Mouse (Mus musculus) MEL (cell line): ENCODE measurements around the gene Bbs9. TPM values are rescaled to one million over a fixed set of nuclear protein-coding genes. Genes with fewer than 3 reads are reported as not detected.
A peak's percentile ranks its signal among the peaks of the same experiment; 100 is the strongest.

Experiments
- DNase-seq: peaks from one replicate; pipeline ENCODE4 v3.0.0; 2011; ENCODE audit warnings: low read depth, low spot score
- H3K27ac ChIP-seq: 2 replicates; pipeline ENCODE4 v1.5.1; 2012; ENCODE audit warnings: low read depth, mild to moderate bottlenecking, control low read depth, low read length, moderate library complexity; ENCODE audit not compliant: control insufficient read depth
- H3K27me3 ChIP-seq, 2 experiments: fragments of 150-350 bp in 1 of 2; sonication (generic) in 1 of 2; 2 replicates each; pipeline ENCODE4 v1.6.1; 2012; ENCODE audit warnings: low read length in 2 of 2, mild to moderate bottlenecking in 2 of 2, improper control_type of control experiment in 1 of 2, moderate library complexity in 1 of 2; ENCODE audit not compliant: insufficient read depth in 2 of 2, control insufficient read depth in 1 of 2
- H3K36me3 ChIP-seq, 2 experiments: 2 replicates each; pipeline ENCODE4 v1.6.1; 2012 to 2014; ENCODE audit warnings: low read length in 2 of 2, improper control_type of control experiment in 1 of 2, inconsistent platforms in 1 of 2, mild to moderate bottlenecking in 1 of 2; ENCODE audit not compliant: insufficient read depth in 2 of 2, control insufficient read depth in 1 of 2
- H3K4me1 ChIP-seq, 2 experiments: fragments of 150-350 bp in 1 of 2; sonication (generic) in 1 of 2; 2 replicates each; pipeline ENCODE4 v1.6.1; 2012; ENCODE audit warnings: low read length in 2 of 2, improper control_type of control experiment in 1 of 2, mild to moderate bottlenecking in 1 of 2; ENCODE audit not compliant: insufficient read depth in 2 of 2, control insufficient read depth in 1 of 2
- H3K4me3 ChIP-seq, 2 experiments: fragments of 150-350 bp in 1 of 2; sonication (generic) in 1 of 2; 2 replicates each; pipeline ENCODE4 v1.5.1; 2012; ENCODE audit warnings: low read depth in 2 of 2, low read length in 2 of 2, mild to moderate bottlenecking in 2 of 2, moderate library complexity in 2 of 2, control low read depth in 1 of 2, improper control_type of control experiment in 1 of 2; ENCODE audit not compliant: control insufficient read depth in 1 of 2, insufficient read depth in 1 of 2
- H3K79me2 ChIP-seq: 2 replicates; pipeline ENCODE4 v1.6.1; 2012; ENCODE audit warnings: mild to moderate bottlenecking, low read length, moderate library complexity; ENCODE audit not compliant: control insufficient read depth, poor library complexity, insufficient read depth
- H3K9ac ChIP-seq: 2 replicates; pipeline ENCODE4 v1.6.1; 2012; ENCODE audit warnings: low read depth, mild to moderate bottlenecking, control low read depth, low read length, moderate library complexity; ENCODE audit not compliant: control insufficient read depth, poor library complexity, severe bottlenecking
- H3K9me3 ChIP-seq: fragments of 150-350 bp; sonication (generic); replicated peaks from 2 replicates; pipeline ENCODE4 v1.6.1; 2012; ENCODE audit warnings: mild to moderate bottlenecking, low read length, improper control_type of control experiment, moderate library complexity; ENCODE audit not compliant: insufficient read depth
- CHD2 ChIP-seq: IDR thresholded peaks from 2 replicates; pipeline ENCODE4 v1.6.1; 2011; ENCODE audit warnings: low read length, improper control_type of control experiment
- CTCF ChIP-seq, 3 experiments: IDR thresholded peaks in 2 of 3; conservative IDR thresholded peaks in 1 of 3; 2 replicates each; pipeline ENCODE4 v1.5.1; 2011 to 2012; ENCODE audit warnings: low read length in 3 of 3, low read depth in 2 of 3, mild to moderate bottlenecking in 2 of 3, improper control_type of control experiment in 1 of 3, inconsistent platforms in 1 of 3, mixed read lengths in 1 of 3, moderate library complexity in 1 of 3; ENCODE audit not compliant: control insufficient read depth in 1 of 3, insufficient read depth in 1 of 3, poor library complexity in 1 of 3, severe bottlenecking in 1 of 3
- EP300 ChIP-seq, 2 experiments: IDR thresholded peaks; 2 replicates each; pipeline ENCODE4 v1.6.1; 2011; ENCODE audit warnings: improper control_type of control experiment in 2 of 2, low read length in 2 of 2, low read depth in 1 of 2, mild to moderate bottlenecking in 1 of 2
- ETS1 ChIP-seq: IDR thresholded peaks from 2 replicates; pipeline ENCODE4 v1.6.1; 2012; ENCODE audit warnings: low read depth, mild to moderate bottlenecking, inconsistent platforms, low read length, improper control_type of control experiment, moderate library complexity
- GABPA ChIP-seq: IDR thresholded peaks from 2 replicates; pipeline ENCODE4 v1.6.1; 2012; ENCODE audit warnings: low read depth, mild to moderate bottlenecking, inconsistent platforms, low read length, improper control_type of control experiment, moderate library complexity
- GATA1 ChIP-seq: IDR thresholded peaks from 2 replicates; pipeline ENCODE4 v1.6.1; 2011; ENCODE audit warnings: low read depth, low read length, improper control_type of control experiment
- JUND ChIP-seq: IDR thresholded peaks from 2 replicates; pipeline ENCODE4 v1.6.1; 2011; ENCODE audit warnings: low read depth, mild to moderate bottlenecking, improper control_type of control experiment, low read length
- KAT2A ChIP-seq: conservative IDR thresholded peaks from 2 replicates; pipeline ENCODE4 v1.6.1; 2012; ENCODE audit warnings: low read depth, low read length, improper control_type of control experiment, inconsistent platforms
- MAFK ChIP-seq: IDR thresholded peaks from 2 replicates; pipeline ENCODE4 v1.6.1; 2011; ENCODE audit warnings: low read depth, mild to moderate bottlenecking, low read length, improper control_type of control experiment, borderline replicate concordance
- MEF2A ChIP-seq: IDR thresholded peaks from 2 replicates; pipeline ENCODE4 v1.6.1; 2014; ENCODE audit warnings: low read depth, mild to moderate bottlenecking, inconsistent platforms, low read length, improper control_type of control experiment; ENCODE audit not compliant: poor library complexity, insufficient replicate concordance, severe bottlenecking; ENCODE audit errors: extremely low read depth
- MXI1 ChIP-seq: IDR thresholded peaks from 2 replicates; pipeline ENCODE4 v1.6.1; 2011; ENCODE audit warnings: mild to moderate bottlenecking, low read depth, low read length, improper control_type of control experiment
- MYC ChIP-seq: IDR thresholded peaks from 2 replicates; pipeline ENCODE4 v1.6.1; 2011; ENCODE audit warnings: low read depth, mild to moderate bottlenecking, low read length, improper control_type of control experiment, moderate library complexity
- POLR2AphosphoS5 ChIP-seq: IDR thresholded peaks from 2 replicates; pipeline ENCODE4 v1.6.1; 2012; ENCODE audit warnings: low read depth, borderline replicate concordance, mild to moderate bottlenecking, inconsistent platforms, low read length, moderate library complexity, mixed read lengths
- RAD21 ChIP-seq: IDR thresholded peaks from 2 replicates; pipeline ENCODE4 v1.6.1; 2011; ENCODE audit warnings: mild to moderate bottlenecking, low read depth, low read length, improper control_type of control experiment
- SMC3 ChIP-seq: IDR thresholded peaks from 2 replicates; pipeline ENCODE4 v1.6.1; 2011; ENCODE audit warnings: low read depth, low read length, improper control_type of control experiment
- TAL1 ChIP-seq: IDR thresholded peaks from 2 replicates; pipeline ENCODE4 v1.6.1; 2012; ENCODE audit warnings: mild to moderate bottlenecking, inconsistent platforms, low read length, moderate library complexity, mixed read lengths
- TBP ChIP-seq: IDR thresholded peaks from 2 replicates; pipeline ENCODE4 v1.8.0; 2011; ENCODE audit warnings: low read depth, low read length, improper control_type of control experiment
- UBTF ChIP-seq: IDR thresholded peaks from 2 replicates; pipeline ENCODE4 v1.6.1; 2012; ENCODE audit warnings: low read depth, mild to moderate bottlenecking, inconsistent platforms, low read length, improper control_type of control experiment, moderate library complexity, borderline replicate concordance; ENCODE audit not compliant: insufficient read depth
- USF1 ChIP-seq: IDR thresholded peaks from 2 replicates; pipeline ENCODE4 v1.6.1; 2014; ENCODE audit warnings: low read depth, mild to moderate bottlenecking, inconsistent platforms, low read length, improper control_type of control experiment, moderate library complexity
- ZKSCAN1 ChIP-seq: IDR thresholded peaks from 2 replicates; pipeline ENCODE4 v1.6.1; 2012; ENCODE audit warnings: low read depth, mild to moderate bottlenecking, inconsistent platforms, low read length, improper control_type of control experiment, moderate library complexity
- polyA plus RNA-seq, 2 experiments: library from polyadenylated mRNA; stranded (reverse) in 1 of 2; unstranded in 1 of 2; fragments of >175 nt in 1 of 2; fragments of >200 nt in 1 of 2; gene quantifications; 2 replicates each; pipeline versions ENCODE4 v1.2.1 to v1.2.4; 2012; ENCODE audit warnings: low replicate concordance in 2 of 2, low read depth in 1 of 2; ENCODE audit not compliant: insufficient read length in 2 of 2, insufficient read depth in 1 of 2, missing spikeins in 1 of 2
- total RNA-seq: library from RNA; depleted of rRNA; stranded (reverse); fragments of 300-350 nt; gene quantifications from 2 replicates; pipeline ENCODE4 v1.2.3, GENCODE M21; 2012

Bbs9 gene
- total and polyA plus RNA-seq, 3 experiments: 18.5 to 19.5 TPM; not detected in 1

DNA sequence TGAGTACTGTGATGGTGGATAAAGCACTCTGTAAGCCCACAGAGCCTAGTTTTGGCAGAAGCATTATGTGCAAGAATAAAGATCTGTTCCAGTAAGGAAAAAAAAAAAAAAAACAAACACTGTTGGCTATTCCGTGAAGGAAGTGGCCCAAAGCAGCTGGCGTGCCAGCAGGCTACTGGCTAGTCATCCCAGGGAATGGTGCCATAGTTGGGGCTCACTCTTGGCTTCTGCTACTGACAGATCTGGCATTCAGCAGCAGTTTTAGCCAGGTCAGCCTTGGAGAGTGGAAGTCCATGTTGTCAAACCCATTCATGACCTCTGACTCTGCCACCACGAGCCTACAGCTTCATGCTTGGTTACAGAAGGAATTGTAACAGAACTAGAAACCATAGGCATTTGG lies 13.6 kb upstream of the Bbs9 start:
- no peak for DNase-seq
- Histone ChIP-seq H3K9ac (no peak overlapping the region), H3K27ac (no peak overlapping the region), H3K79me2 (peaks cover 16% of the 10 kb centered on the region), H3K4me3 (no peak overlapping the region), H3K4me1 (peaks cover 4 to 5% of the 10 kb centered on the region in 2 experiments; a peak in 3 of 4 replicates), H3K9me3 (no peaks in the 10 kb centered on the region), H3K36me3 (peaks cover 6 to 60% of the 10 kb centered on the region in 2 experiments; a peak in 3 of 4 replicates), H3K27me3 (no peaks in the 10 kb centered on the region)
- TF ChIP-seq KAT2A (no peak), MYC (no peak), POLR2AphosphoS5 (no peak), USF1 (no peak), JUND (no peak)

DNA sequence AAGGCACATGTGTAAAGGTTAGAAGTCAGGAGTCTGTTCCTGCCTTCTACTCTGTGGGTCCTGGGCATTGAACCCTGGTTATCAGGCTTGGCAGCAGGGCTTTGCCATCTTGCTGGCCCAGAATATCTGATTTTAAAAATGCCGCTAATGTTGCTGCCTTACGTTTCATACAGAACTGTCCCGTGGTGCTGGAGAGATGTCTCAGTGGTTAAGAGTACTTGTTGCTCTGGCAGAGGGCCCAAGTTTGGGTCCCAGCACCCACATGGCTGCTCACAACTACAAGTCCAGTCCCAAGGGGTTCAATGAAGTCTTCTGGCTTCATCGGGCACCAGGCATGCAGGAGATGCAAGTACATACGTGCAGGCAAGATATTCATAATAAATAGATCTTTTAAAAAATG lies 9.3 kb upstream of the Bbs9 start:
- DNase-seq: peak; percentile 54
- no peak overlapping the region for H3K9ac ChIP-seq

DNA sequence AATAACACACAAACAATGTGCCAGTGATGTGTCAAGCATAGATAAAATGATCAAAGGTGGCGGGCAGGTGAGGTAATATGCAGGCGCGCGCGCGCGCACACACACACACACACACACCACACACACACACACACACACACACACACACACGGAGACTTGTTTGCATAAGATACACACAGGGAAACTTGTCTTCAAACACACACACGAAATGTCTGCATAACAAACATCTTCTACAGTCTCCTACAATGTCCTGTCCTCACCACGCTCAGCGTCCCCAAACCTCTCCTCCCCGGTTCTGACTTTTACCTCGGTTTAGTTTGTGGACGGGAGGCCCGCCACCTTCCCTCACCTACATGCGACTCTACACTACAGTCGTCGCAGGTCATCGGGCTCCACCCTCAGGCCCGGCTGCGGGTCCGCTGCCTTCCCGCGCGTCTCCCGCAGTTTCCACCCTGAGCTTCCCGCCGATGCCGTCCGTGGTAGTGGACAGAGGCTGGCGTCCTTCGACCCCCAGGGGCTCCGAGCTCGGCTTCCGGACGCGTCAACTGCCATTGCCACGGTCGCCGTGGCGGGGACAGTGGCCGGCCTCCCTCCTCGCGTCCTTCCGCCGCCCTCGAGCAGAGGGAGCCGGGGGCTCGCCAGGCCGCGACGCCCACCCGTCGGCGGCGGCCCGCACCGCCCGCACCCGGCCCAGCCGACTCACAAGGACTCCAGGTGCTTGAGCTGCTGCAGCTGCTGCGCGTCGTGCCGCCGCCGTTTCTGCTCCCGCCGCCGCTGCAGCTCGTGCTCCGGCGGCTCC lies 7.9 kb upstream of the Bbs9 start:
- Histone ChIP-seq H3K4me3 (peak overlapping the region; percentile 80 to 94), H3K79me2 (peaks cover 26% of the 10 kb centered on the region), H3K27me3 (no peaks in the 10 kb centered on the region), H3K36me3 (peaks cover 11 to 19% of the 10 kb centered on the region in 2 experiments), H3K9me3 (no peaks in the 10 kb centered on the region), H3K9ac (peak overlapping the region; percentile 89), H3K27ac (peak overlapping the region; percentile 68), H3K4me1 (peaks cover 7 to 10% of the 10 kb centered on the region in 2 experiments; a peak in 3 of 4 replicates)
- TF ChIP-seq UBTF (peak; percentile 32; the same call in 1 of the 2 replicates), ZKSCAN1 (no peak), TBP (peak; percentile 61), CTCF (IDR thresholded peaks at IDR 0.05 in 2 of 3, conservative IDR thresholded peaks at IDR 0.05 in 1 of 3; ENCODE audit: control insufficient read depth in 1 of 3, insufficient read depth in 1 of 3, low read depth in 2 of 3, low read length in 3 of 3, poor library complexity in 1 of 3, severe bottlenecking in 1 of 3) (0 out of 6 replicates have a peak, but pooled peaks of 1 of the 3 experiments have one; percentile 2)
- DNase-seq: peak; percentile 92

More for the DNA sequence above, 9.3 kb upstream of the Bbs9 start:
- H3K27ac ChIP-seq: no peak overlapping the region
- H3K4me1 ChIP-seq: peaks cover 7 to 10% of the 10 kb centered on the region in 2 experiments; a peak in 3 of 4 replicates
- peaks cover 27% of the 10 kb centered on the region for H3K79me2 ChIP-seq
- TF ChIP-seq TAL1 (no peak), MEF2A (no peak), CTCF (IDR thresholded peaks at IDR 0.05 in 2 of 3, conservative IDR thresholded peaks at IDR 0.05 in 1 of 3; ENCODE audit: control insufficient read depth in 1 of 3, insufficient read depth in 1 of 3, low read depth in 2 of 3, low read length in 3 of 3, poor library complexity in 1 of 3, severe bottlenecking in 1 of 3) (no peak), SMC3 (no peak), MYC (no peak), CHD2 (no peak), ETS1 (no peak), ZKSCAN1 (no peak), RAD21 (no peak), EP300 (IDR thresholded peaks at IDR 0.05; ENCODE audit: low read depth in 1 of 2, low read length in 2 of 2) (no peak), MXI1 (no peak), MAFK (no peak), GATA1 (no peak), USF1 (no peak), GABPA (no peak)
- H3K9me3 ChIP-seq: no peaks in the 10 kb centered on the region
- no peaks in the 10 kb centered on the region for H3K27me3 ChIP-seq
- H3K4me3 ChIP-seq: no peak overlapping the region
- H3K36me3 ChIP-seq: peaks cover 11 to 26% of the 10 kb centered on the region in 2 experiments
